Mouse (Mus musculus) neural tube, embryonic 11.5 days (tissue): ENCODE results near the gene Ctf1. TPM values are rescaled to one million over a fixed set of nuclear protein-coding genes. Genes with fewer than 3 reads are reported as not detected.
"Not testable (repeated sequence)": the region's sequence is repeated elsewhere in the genome, so short reads cannot be mapped to it uniquely, and the experiment has no call there.

Experiments
- ATAC-seq: fragments of 200-750 bp; cut with Nextera tagmentation; 2 replicates; pipeline ENCODE4 v1.8.0; 2017; ENCODE audit warnings: moderate number of reproducible peaks, mild to moderate bottlenecking, moderate TSS enrichment, moderate library complexity; ENCODE audit not compliant: insufficient read depth, low FRiP score, low TSS enrichment
- DNase-seq: peaks from one replicate; pipeline ENCODE4 v3.0.0-alpha.2; 2015; ENCODE audit warnings: low spot score
- H3K27ac ChIP-seq: fragments of 300-500 bp; sonication (generic); 2 replicates; pipeline ENCODE4 v1.5.1; 2014; ENCODE audit warnings: low read depth, mild to moderate bottlenecking, low read length
- H3K27me3 ChIP-seq: fragments of 300-500 bp; sonication (generic); 2 replicates; pipeline ENCODE4 v1.6.1; 2014; ENCODE audit warnings: mild to moderate bottlenecking, low read length, mixed read lengths; ENCODE audit not compliant: control insufficient read depth, insufficient read depth
- H3K36me3 ChIP-seq: fragments of 300-500 bp; sonication (generic); 2 replicates; pipeline ENCODE4 v1.6.1; 2014; ENCODE audit warnings: mild to moderate bottlenecking, low read length, moderate library complexity, mixed read lengths; ENCODE audit not compliant: control insufficient read depth, insufficient read depth
- H3K4me1 ChIP-seq: fragments of 300-500 bp; sonication (generic); 2 replicates; pipeline ENCODE4 v1.6.1; 2014; ENCODE audit warnings: low read length, mixed read lengths; ENCODE audit not compliant: control insufficient read depth, insufficient read depth
- H3K4me2 ChIP-seq: fragments of 300-500 bp; sonication (generic); 2 replicates; pipeline ENCODE4 v1.6.1; 2014; ENCODE audit warnings: low read depth, mild to moderate bottlenecking, moderate library complexity
- H3K4me3 ChIP-seq: fragments of 300-500 bp; sonication (generic); 2 replicates; pipeline ENCODE4 v1.5.1; 2014; ENCODE audit warnings: low read depth, low read length
- H3K9ac ChIP-seq: fragments of 300-500 bp; sonication (generic); 2 replicates; pipeline ENCODE4 v1.6.1; 2014; ENCODE audit warnings: mild to moderate bottlenecking, low read length
- H3K9me3 ChIP-seq: fragments of 300-500 bp; sonication (generic); 2 replicates; pipeline ENCODE4 v1.6.1; 2016; ENCODE audit warnings: low read length; ENCODE audit not compliant: control insufficient read depth
- WGBS: fragments of 180-500 bp; shearing (Covaris S2); extraction: QIAGEN DNeasy Blood & Tissue Kit; methylation state at CpG from one replicate; pipeline ENCODE4 v1.1.7; 2014; 5-methylcytosine and 5-hydroxymethylcytosine counted together
- polyA plus RNA-seq: library from polyadenylated mRNA; unstranded; fragments of >200 nt; fragmentation: Nextera tagmentation; extraction: Ambion mirVana; gene quantifications from 2 replicates; pipeline ENCODE4 v1.2.1, GENCODE M21; 2014

Ctf1 gene
- polyA plus RNA-seq, 1 experiment from 2014 or later = 6.0 TPM

GRCm38 (mm10) chr7:127714816-127715215 is 2.3 kb downstream of the Ctf1 start:
- peaks cover 12% of the 10 kb centered on the region for H3K4me1 ChIP-seq
- H3K36me3 ChIP-seq = no peaks in the 10 kb centered on the region
- whole genome bisulfite sequencing = 88% methylated on average over 4 of the region's 4 CpGs
- DNase-seq = no peak
- ATAC-seq = no peak
- H3K27ac ChIP-seq = no peak overlapping the region
- no peak overlapping the region for H3K9ac ChIP-seq
- H3K4me3 ChIP-seq = no peak overlapping the region
- H3K9me3 ChIP-seq = no peaks in the 10 kb centered on the region
- H3K4me2 ChIP-seq = no peak overlapping the region
- H3K27me3 ChIP-seq = no peaks in the 10 kb centered on the region

GRCm38 (mm10) chr7:127716992-127717391 is 4.5 kb downstream of the Ctf1 start:
- Histone ChIP-seq H3K9ac (peak overlapping the region; percentile 68), H3K36me3 (no peaks in the 10 kb centered on the region), H3K4me3 (peak overlapping the region; percentile 26), H3K4me2 (peak overlapping the region; percentile 72), H3K9me3 (no peaks in the 10 kb centered on the region), H3K27me3 (no peaks in the 10 kb centered on the region), H3K4me1 (peaks cover 8% of the 10 kb centered on the region), H3K27ac (no peak overlapping the region)
- ATAC-seq (peak; percentile 55), DNase-seq (peak; percentile 70)
- WGBS = under 1% methylated on average over 39 of the region's 41 CpGs

GRCm38 (mm10) chr7:127718339-127718738 is 5.8 kb downstream of the Ctf1 start:
- WGBS = 92% methylated on average over 6 of the region's 6 CpGs
- Histone ChIP-seq H3K9ac (no peak overlapping the region), H3K36me3 (no peaks in the 10 kb centered on the region), H3K4me2 (no peak overlapping the region), H3K27ac (no peak overlapping the region), H3K4me3 (no peak overlapping the region), H3K4me1 (no peaks in the 10 kb centered on the region), H3K27me3 (no peaks in the 10 kb centered on the region), H3K9me3 (no peaks in the 10 kb centered on the region)
- no peak for ATAC-seq
- DNase-seq = no peak

DNA sequence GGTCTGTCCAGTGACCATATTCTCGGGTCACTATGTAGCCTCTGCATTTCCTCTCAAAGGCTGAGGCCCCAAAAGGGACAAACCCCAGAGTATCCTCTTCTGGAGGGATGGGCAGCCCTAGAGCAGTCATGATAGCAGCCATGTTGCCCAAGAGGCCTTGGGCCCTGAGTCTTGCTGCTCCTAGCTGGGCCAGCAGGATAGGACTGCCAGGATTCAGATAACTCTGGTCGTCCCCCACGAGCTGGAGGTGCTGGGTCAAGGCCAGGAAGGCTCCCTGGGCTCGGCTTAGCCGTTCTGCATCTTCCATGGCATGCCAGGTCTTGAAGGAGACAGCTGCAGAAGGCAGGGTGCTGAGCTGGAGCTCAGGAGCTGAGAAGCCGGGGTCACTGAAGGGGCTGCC is 6.7 kb downstream of the Ctf1 start:
- no peak for ATAC-seq
- 96% methylated on average over 6 of the region's 6 CpGs for WGBS
- Histone ChIP-seq H3K9me3 (no peaks in the 10 kb centered on the region), H3K4me3 (no peak overlapping the region), H3K9ac (no peak overlapping the region), H3K4me2 (no peak overlapping the region), H3K27me3 (no peaks in the 10 kb centered on the region), H3K36me3 (no peaks in the 10 kb centered on the region), H3K4me1 (no peaks in the 10 kb centered on the region), H3K27ac (no peak overlapping the region)
- DNase-seq = no peak

- DNase-seq (no peak), ATAC-seq (no peak)
- WGBS = 40% methylated on average over 2 of the region's 2 CpGs
- Histone ChIP-seq H3K27me3 (no peaks in the 10 kb centered on the region), H3K4me3 (no peak overlapping the region), H3K9me3 (no peaks in the 10 kb centered on the region), H3K27ac (no peak overlapping the region), H3K36me3 (no peaks in the 10 kb centered on the region), H3K4me1 (no peaks in the 10 kb centered on the region), H3K9ac (no peak overlapping the region), H3K4me2 (no peak overlapping the region)
Measured at GRCm38 (mm10) chr7:127725490-127725889, 13.0 kb downstream of the Ctf1 start.

- 57% methylated on average over 6 of the region's 6 CpGs for WGBS
- DNase-seq (no peak), ATAC-seq (no peak)
- Histone ChIP-seq H3K27me3 (no peaks in the 10 kb centered on the region), H3K4me1 (no peaks in the 10 kb centered on the region), H3K4me3 (no peak overlapping the region), H3K4me2 (no peak overlapping the region), H3K9ac (no peak overlapping the region), H3K27ac (no peak overlapping the region), H3K9me3 (no peaks in the 10 kb centered on the region), H3K36me3 (no peaks in the 10 kb centered on the region)
Measured at GRCm38 (mm10) chr7:127725924-127726323, 13.4 kb downstream of the Ctf1 start.

- no peaks in the 10 kb centered on the region for H3K4me1 ChIP-seq
- ATAC-seq = no peak
- no peak overlapping the region for H3K27ac ChIP-seq
- no peak overlapping the region for H3K4me3 ChIP-seq
- DNase-seq = no peak
- H3K27me3 ChIP-seq = no peaks in the 10 kb centered on the region
- no peak overlapping the region for H3K9ac ChIP-seq
- no peak overlapping the region for H3K4me2 ChIP-seq
- H3K36me3 ChIP-seq = no peaks in the 10 kb centered on the region
- no peaks in the 10 kb centered on the region for H3K9me3 ChIP-seq
- WGBS = 86% methylated on average over 7 of the region's 7 CpGs
Measured at GRCm38 (mm10) chr7:127727898-127728297, 15.4 kb downstream of the Ctf1 start.

DNA sequence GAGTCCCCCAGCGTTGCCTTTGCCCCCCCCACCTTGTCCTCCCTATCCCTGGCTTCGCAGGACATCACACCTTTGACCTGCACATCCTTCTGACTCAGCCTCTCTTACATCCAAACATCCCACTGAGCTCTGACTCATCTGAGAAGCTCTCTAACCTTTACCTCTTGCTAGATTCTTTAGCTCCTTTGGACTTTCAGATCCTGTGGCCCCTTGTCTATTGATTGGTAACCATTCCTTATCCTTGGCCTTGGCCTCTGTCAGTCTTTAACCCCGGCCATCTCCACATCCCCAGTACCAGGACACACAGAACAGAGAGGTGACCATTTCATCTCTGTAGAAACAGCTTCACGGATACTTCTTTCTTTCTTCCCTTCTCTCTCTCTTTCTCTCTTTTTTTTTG is 17.6 kb downstream of the Ctf1 start:
- no peak overlapping the region for H3K4me2 ChIP-seq
- ATAC-seq (no peak), DNase-seq (no peak)
- no peaks in the 10 kb centered on the region for H3K27me3 ChIP-seq
- no peak overlapping the region for H3K27ac ChIP-seq
- no peaks in the 10 kb centered on the region for H3K36me3 ChIP-seq
- H3K9me3 ChIP-seq = no peaks in the 10 kb centered on the region
- H3K9ac ChIP-seq = no peak overlapping the region
- H3K4me3 ChIP-seq = no peak overlapping the region
- no peaks in the 10 kb centered on the region for H3K4me1 ChIP-seq
- WGBS = 75% methylated on average over 4 of the region's 4 CpGs

- not testable (repeated sequence) for H3K9ac ChIP-seq, H3K4me2 ChIP-seq, H3K27ac ChIP-seq, ATAC-seq, H3K4me3 ChIP-seq, H3K4me1 ChIP-seq, H3K36me3 ChIP-seq, DNase-seq, H3K9me3 ChIP-seq, H3K27me3 ChIP-seq
- WGBS = no CpG with 5 or more reads among the region's 5 CpGs
Measured at GRCm38 (mm10) chr7:127732066-127732465, 19.5 kb downstream of the Ctf1 start, which contains the start of gene Ctf2. Gene Ctf2, minus strand, starts transcription at chr7:127732166.
